Mouse (Mus musculus) heart, embryonic 16.5 days (tissue): ENCODE results near the gene Vmn1r123. TPM values are rescaled to one million over a fixed set of nuclear protein-coding genes. Genes with fewer than 3 reads are reported as not detected.
"Not testable (repeated sequence)": the region's sequence is repeated elsewhere in the genome, so short reads cannot be mapped to it uniquely, and the experiment has no call there.

Source experiments
- ATAC-seq: fragments of 200-750 bp; cut with Nextera tagmentation; replicated peaks from 2 replicates; pipeline ENCODE4 v1.8.0; 2017; ENCODE audit warnings: moderate number of reproducible peaks; ENCODE audit not compliant: insufficient read depth, low FRiP score; ENCODE audit errors: extremely low read depth
- H3K27ac ChIP-seq: fragments of 300-500 bp; sonication (generic); 2 replicates; pipeline ENCODE4 v1.5.1; 2014; ENCODE audit warnings: mild to moderate bottlenecking, low read length, control low read depth, moderate library complexity
- H3K27me3 ChIP-seq: fragments of 300-500 bp; sonication (generic); 2 replicates; pipeline ENCODE4 v1.6.1; 2014; ENCODE audit warnings: low read length, mixed read lengths; ENCODE audit not compliant: control insufficient read depth, insufficient read depth
- H3K36me3 ChIP-seq: fragments of 300-500 bp; sonication (generic); 2 replicates; pipeline ENCODE4 v1.6.1; 2014; ENCODE audit not compliant: control insufficient read depth, insufficient read depth
- H3K4me1 ChIP-seq: fragments of 300-500 bp; sonication (generic); 2 replicates; pipeline ENCODE4 v1.6.1; 2014; ENCODE audit warnings: low read length, mixed read lengths; ENCODE audit not compliant: control insufficient read depth, insufficient read depth
- H3K4me2 ChIP-seq: fragments of 300-500 bp; sonication (generic); 2 replicates; pipeline ENCODE4 v1.6.1; 2014; ENCODE audit warnings: low read depth, mild to moderate bottlenecking, control low read depth, low read length
- H3K4me3 ChIP-seq: fragments of 300-500 bp; sonication (generic); 2 replicates; pipeline ENCODE4 v1.5.1; 2014; ENCODE audit warnings: mild to moderate bottlenecking, control low read depth, low read length
- H3K9ac ChIP-seq: fragments of 300-500 bp; sonication (generic); 2 replicates; pipeline ENCODE4 v1.6.1; 2014; ENCODE audit warnings: low read length, control low read depth
- H3K9me3 ChIP-seq: fragments of 300-500 bp; sonication (generic); replicated peaks from 2 replicates; pipeline ENCODE4 v1.6.1; 2016; ENCODE audit warnings: low read length; ENCODE audit not compliant: control insufficient read depth
- WGBS: fragments of 180-500 bp; shearing (Covaris S2); extraction: QIAGEN DNeasy Blood & Tissue Kit; methylation state at CpG from one replicate; pipeline ENCODE4 v1.1.7; 2014; 5-methylcytosine and 5-hydroxymethylcytosine counted together
- polyA plus RNA-seq: library from polyadenylated mRNA; unstranded; fragments of >200 nt; fragmentation: Nextera tagmentation; extraction: Ambion mirVana; gene quantifications from 2 replicates; pipeline ENCODE4 v1.2.1, GENCODE M21; 2015

The Vmn1r123 gene
- not detected in 2 replicates for polyA plus RNA-seq

DNA sequence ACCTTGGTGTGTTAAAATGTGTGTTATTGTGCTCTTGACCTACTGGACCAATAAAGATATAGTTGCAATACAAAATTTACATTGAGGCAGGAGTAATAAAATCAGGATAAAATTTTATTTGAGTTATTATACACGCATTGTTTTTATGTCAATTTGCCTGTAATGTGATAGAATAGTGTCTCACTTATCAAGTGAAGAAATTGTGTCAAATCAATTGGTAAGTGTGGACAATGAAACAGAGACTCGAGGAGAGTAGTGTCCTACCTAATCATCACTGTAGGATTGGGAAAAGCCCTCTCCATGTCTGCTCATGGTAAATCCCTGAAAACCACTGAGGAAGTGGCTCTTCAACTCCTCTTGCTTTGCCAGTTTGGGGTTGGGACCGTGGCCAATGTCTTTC, at the start of gene Vmn1r123:
TSS of gene Vmn1r123 (plus strand) at position 301 of the 400 bp plus-strand sequence.
- not testable (repeated sequence) for H3K9me3 ChIP-seq, ATAC-seq, H3K9ac ChIP-seq, H3K27me3 ChIP-seq, H3K4me1 ChIP-seq, H3K36me3 ChIP-seq, H3K27ac ChIP-seq, H3K4me3 ChIP-seq, H3K4me2 ChIP-seq
- 29% methylated on average over 1 of the region's 3 CpGs for WGBS

DNA sequence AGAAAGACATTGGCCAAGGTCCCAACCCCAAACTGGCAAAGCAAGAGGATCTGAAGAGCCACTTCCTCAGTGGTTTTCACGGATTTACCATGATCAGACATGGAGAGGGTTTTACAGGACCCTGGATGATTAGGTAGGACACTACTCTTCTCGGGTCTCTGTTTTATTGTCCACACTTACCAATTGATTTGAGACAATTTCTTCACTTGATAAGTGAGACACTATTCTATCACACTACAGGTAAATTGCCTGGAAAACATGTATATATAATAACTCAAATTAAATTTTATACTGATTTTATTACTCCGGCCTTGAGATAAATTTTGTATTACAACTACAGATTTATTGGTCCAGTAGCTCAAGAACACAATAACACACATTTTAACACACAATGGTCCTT, 28.0 kb upstream of the Vmn1r123 start, which contains the start of gene Vmn1r122:
TSS of gene Vmn1r122 (minus strand) at position 101 of the 400 bp plus-strand sequence.
- WGBS, result 55% methylated on average over 2 of the region's 3 CpGs
- not testable (repeated sequence) for ATAC-seq, H3K36me3 ChIP-seq, H3K9me3 ChIP-seq, H3K4me1 ChIP-seq, H3K4me2 ChIP-seq, H3K4me3 ChIP-seq, H3K27me3 ChIP-seq, H3K27ac ChIP-seq, H3K9ac ChIP-seq

DNA sequence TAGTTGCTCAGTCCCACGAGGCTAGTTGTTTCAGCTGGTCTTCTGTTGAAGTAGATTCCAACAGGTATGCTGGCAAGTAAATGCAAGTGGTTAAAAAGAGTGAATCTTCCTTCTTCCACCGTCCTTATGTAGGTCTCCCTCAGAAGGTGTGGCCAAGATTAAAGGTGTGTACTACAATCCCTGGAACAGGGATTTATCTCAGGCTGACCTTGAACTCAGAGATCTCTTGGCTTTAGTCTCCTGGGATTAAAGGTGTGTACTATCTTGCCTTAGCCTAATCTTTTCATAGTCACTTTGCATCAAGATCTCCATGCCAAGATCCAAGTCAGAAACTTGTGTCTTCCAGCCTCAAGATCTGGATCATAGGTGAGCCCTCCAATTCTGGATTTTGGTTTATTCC, 28.3 kb downstream of the Vmn1r123 start, which contains the start of gene Gm5157:
TSS of gene Gm5157 (minus strand) at position 101 of the 400 bp plus-strand sequence.
- not testable (repeated sequence) for H3K4me1 ChIP-seq, H3K4me3 ChIP-seq, H3K9me3 ChIP-seq, ATAC-seq, H3K36me3 ChIP-seq, H3K9ac ChIP-seq, H3K4me2 ChIP-seq, H3K27me3 ChIP-seq, H3K27ac ChIP-seq
- WGBS, result 18% methylated on average over 1 of the region's 2 CpGs

Other genes starting within 250 kb of the Vmn1r123 start
- not detected in 2 replicates for gene Vmn1r118, start 249.8 kb upstream of the Vmn1r123 start, polyA plus RNA-seq
- gene Vmn1r119, start 149.7 kb upstream of the Vmn1r123 start, polyA plus RNA-seq, result not detected in 2 replicates
- gene Vmn1r120, start 108.4 kb upstream of the Vmn1r123 start, polyA plus RNA-seq, result not detected in 2 replicates
- not detected in 2 replicates for gene Vmn1r121, start 63.7 kb upstream of the Vmn1r123 start, polyA plus RNA-seq
- not detected in 2 replicates for gene Vmn1r122, start 28.1 kb upstream of the Vmn1r123 start, polyA plus RNA-seq
- not detected in 2 replicates for gene Gm5157, start 28.2 kb downstream of the Vmn1r123 start, polyA plus RNA-seq
- gene Vmn1r124, start 98.4 kb downstream of the Vmn1r123 start, polyA plus RNA-seq, result not detected in 2 replicates
- not detected in 2 replicates for gene Vmn1r125, start 110.0 kb downstream of the Vmn1r123 start, polyA plus RNA-seq
- gene Vmn1r126, start 139.3 kb downstream of the Vmn1r123 start, polyA plus RNA-seq, result not detected in 2 replicates
- gene Vmn1r127, start 157.7 kb downstream of the Vmn1r123 start, polyA plus RNA-seq, result not detected in 2 replicates
- not detected in 2 replicates for gene Vmn1r128, start 187.2 kb downstream of the Vmn1r123 start, polyA plus RNA-seq
- gene Vmn1r129, start 199.1 kb downstream of the Vmn1r123 start, polyA plus RNA-seq, result not detected in 2 replicates